Mouse (Mus musculus): ENCODE data around the gene Ms4a6c. TPM values are rescaled to one million over a fixed set of nuclear protein-coding genes. Genes with fewer than 3 reads are reported as not detected.
"Not testable (repeated sequence)": the region's sequence is repeated elsewhere in the genome, so short reads cannot be mapped to it uniquely, and the experiment has no call there.

Ms4a6c gene
- total RNA-seq (2015) (181 and 238 TPM in 2 replicates), total RNA-seq (2017) (142 and 174 TPM in 2 replicates)

DNA sequence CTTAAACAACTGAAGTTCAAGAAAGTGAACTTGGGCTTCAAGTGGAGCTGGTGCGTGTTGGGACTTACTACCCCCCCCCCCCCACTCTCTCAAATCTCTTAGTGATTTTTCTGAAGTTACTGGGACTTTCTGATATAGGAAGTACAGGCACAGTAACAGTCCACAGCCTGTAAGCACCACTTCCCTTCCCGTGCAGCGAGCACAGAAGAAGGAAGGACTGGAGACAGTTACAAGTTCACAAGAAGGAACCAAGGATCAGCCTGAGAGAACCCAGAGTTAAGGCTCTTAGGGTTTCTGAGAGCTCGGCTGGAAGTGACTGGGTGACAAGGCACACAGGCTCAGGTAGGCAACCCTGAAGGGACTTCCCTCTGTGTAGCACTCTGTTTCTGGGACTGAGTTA is at the start of gene Ms4a6c:
Gene Ms4a6c (plus strand): TSS at position 152 of the 400 bp plus-strand sequence.
- ATAC-seq (replicated peaks; ENCODE audit: poor library complexity) = peak; percentile 75

DNA sequence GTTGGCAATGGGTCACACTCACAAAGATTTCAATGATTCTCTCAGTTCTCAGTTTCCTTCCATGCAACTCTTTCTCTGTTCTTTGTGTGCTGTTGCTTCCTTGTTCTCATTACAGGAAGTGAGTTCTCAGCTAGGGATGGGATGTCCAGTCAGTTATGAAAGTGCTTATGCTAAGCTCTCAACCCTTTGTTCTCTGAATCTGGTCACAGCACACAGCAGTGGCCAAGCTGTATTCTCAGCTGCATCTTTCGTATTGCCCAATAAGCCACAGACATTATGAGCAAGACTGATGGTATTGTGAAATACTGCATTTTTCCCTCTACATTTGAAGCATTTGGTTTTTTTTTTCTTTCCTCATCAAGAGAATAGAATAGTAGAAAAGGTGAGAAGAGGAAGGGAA is 38.0 kb upstream of the Ms4a6c start:
- ATAC-seq (replicated peaks; ENCODE audit: poor library complexity) = peak; percentile 100

DNA sequence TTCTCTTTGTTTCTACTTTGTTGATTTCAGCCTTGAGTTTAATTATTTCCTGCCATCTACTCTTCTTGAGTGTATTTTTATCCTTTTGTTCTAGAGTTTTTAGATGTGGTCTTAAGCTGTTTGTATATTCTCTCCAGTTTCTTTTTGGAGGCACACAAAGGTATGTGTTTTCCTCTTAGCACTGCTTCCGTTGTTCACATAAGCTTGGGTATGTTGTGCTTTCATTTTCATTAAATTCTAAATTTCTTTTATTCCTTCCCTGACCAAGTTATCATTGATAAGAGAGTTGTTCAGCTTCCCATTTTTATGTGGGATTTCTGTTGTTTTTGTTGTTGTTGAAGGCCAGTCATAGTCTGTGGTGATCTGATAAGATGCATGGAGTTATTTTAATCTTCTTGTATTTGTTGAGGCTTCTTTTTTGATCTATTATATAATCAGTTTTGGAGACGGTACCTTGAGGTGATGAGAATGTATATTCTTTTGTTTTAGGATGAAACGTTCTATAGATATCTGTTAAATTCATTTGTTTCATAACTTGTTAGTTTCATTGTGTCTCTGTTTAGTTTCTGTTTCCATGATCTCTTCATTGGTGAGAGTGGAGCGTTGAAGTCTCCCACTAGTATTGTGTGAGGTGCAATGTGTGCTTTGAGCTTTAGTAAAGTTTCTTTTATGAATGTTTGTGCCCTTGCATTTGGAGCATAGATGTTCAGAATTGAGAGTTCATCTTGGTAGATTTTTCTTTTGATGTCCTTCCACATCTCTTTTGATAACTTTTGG is 33.9 kb upstream of the Ms4a6c start:
- ATAC-seq (replicated peaks; ENCODE audit: poor library complexity) = no peak

DNA sequence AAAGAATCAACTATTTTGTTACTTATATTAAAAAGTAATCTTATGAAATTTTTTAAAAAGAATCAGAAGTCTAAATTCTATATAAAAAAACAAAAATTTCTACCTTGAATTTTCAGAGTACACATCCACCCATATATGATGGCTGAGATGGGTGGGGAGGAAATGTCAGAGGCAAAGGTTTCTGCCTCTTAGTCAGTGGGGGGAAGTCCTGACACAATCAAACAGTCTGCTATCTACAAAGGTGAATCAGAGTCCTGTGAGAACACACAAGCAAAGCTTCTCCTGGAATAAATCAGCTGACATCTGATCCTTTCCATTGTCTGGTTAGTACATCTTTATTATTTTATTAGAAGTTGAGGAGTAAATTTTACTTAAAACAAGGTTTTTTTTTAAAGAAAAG is 25.8 kb upstream of the Ms4a6c start, which contains the start of gene Ms4a4b:
Gene Ms4a4b (plus strand): TSS at position 216 of the 400 bp plus-strand sequence.
- ATAC-seq (replicated peaks; ENCODE audit: poor library complexity) = no peak

DNA sequence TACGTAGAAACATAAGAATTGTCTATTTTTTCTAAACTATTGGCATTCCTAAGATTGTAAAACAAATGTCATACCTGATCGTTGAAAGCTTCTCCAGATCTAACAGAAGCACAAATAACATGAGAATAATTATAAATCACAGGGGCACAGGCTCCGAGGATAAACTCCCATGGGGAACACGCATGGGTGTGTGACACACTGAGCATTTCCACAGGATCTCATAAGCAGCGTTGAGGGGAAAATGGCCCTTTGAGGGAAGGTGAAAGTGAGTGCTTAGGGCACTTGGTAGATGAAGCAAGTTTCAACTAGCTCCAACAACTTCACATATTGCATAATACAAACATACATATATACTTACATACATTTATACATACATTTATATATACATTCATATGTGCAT is 25.2 kb upstream of the Ms4a6c start:
- ATAC-seq (replicated peaks; ENCODE audit: poor library complexity) = no peak

DNA sequence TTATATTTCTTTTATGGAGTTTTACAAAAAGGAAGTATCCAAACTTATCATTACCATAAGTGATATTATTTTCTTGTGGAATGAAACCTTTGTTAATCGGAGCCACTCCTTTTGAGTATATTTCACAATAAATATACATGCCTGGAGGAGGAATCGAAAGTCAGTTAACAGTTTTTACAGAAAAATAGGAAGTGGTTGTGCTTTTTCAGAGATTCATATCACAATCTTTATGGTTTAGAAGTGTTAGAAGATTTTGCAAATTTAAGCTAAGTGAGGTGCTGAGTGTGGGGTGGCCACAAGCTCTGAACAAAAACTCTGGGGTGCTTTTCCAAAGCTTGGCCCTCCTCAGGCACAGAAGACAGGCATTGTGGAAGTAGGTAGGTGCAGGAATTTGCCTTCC is 21.9 kb upstream of the Ms4a6c start:
- peak; percentile 66 for ATAC-seq (replicated peaks; ENCODE audit: poor library complexity)

DNA sequence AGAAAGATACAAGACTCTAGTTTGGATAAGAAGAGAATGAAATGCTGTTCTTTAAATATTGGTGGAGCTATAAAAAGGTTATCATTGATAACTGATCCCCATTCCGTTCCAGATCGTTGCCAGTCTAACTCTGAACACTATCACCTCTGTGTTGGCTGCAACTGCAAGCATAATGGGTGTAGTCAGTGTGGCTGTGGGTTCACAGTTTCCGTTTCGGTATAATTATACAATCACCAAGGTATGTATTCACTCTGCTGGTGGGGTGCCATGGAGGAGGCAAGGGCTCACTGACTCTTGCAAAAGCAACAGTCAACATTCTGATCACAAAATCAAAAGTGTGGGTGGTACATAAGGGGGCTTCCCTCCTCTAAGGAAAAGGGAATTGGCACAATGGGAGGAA is 10.1 kb upstream of the Ms4a6c start:
- ATAC-seq (replicated peaks; ENCODE audit: poor library complexity) = not testable (repeated sequence)

DNA sequence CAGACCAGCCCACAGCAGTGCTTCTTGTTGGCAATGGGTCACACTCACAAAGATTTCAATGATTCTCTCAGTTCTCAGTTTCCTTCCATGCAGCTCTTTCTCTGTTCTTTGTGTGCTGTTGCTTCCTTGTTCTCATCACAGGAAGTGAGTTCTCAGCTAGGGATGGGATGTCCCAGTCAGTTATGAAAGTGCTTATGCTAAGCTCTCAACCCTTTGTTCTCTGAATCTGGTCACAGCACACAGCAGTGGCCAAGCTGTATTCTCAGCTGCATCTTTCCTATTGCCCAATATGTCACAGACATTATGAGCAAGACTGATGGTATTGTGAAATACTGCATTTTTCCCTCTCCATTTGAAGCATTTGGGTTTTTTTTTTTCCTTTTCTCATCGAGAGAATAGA is 4.4 kb upstream of the Ms4a6c start:
- peak; percentile 94 for ATAC-seq (replicated peaks; ENCODE audit: poor library complexity)

DNA sequence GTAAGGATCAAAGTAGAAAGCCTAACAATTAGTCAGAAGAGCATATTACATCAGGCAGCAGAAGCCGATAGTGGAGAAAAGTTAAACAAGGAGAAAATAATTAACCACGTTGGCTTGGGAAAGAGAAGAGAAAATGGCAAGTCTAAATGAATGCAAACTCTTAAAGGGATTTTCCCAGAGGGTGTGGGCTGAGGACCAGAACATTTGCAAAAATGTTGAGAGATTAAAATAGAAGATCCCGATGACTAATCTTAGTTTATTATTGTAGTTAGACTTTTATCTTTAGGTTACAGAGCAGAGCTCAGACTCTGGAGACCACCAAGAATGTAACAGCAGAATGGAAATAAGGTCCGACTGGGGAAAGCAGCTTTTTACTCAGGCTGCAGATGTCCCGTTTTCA is 2.7 kb upstream of the Ms4a6c start:
- ATAC-seq (replicated peaks; ENCODE audit: poor library complexity) = no peak

DNA sequence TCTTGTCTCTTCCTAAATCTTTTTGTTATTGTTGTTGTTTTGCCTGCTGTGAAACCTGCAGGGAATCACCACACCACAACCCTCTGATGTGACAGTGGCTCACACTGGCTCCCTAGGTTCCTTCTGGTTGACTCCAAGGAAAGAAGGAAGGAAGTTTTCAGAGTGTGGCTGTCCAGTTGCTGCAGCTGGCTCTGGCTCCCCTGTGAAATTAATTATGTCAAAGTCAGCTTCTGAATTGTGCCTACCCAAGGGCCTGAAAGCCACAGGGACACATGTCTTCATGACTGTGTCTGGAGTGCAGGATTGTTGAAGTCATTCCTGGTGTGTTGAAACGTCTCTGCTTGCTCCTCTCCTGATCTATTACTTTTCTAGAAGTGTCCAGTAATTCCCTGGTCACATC is 805 bp upstream of the Ms4a6c start:
- 0 out of 2 replicates have a peak, but pooled peaks have one; percentile 24 for ATAC-seq (replicated peaks; ENCODE audit: poor library complexity)

DNA sequence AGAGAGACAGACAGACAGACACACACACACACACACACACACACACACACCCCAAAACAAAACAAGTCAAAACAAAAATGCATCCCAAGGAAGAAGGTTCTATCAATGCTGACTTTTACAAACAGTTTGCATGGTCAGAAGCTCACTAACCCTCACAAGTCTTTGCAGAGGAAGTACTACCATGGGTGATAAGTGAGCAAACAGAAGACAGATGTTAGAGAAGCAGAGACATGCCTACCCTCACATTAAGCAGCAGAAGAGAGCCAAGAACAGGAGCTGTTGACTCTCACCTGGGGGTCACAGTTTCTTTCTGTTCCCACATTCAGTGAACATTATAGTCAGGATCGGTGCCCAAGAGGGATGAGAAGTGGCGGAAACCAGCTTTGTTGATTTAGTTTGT is 10.5 kb downstream of the Ms4a6c start:
- no peak for ATAC-seq (replicated peaks; ENCODE audit: poor library complexity)

DNA sequence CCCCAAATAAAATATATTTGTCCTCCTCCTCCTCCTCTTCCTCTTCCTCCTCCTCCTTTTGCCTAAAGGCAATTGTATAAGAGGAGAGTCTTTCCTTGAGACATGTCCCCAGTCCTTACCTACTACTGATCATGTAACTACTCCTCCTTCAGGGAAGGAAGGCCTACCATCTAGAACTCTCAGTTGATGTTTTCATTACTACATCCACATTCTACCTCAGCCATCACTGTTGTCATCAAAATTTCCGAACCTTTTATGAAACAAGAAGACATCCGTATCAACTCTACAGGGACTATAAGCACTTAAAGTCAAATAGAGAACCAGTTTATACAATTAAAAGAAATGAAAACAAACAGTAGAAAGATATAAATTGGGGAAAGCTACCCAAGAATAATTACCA is 13.5 kb downstream of the Ms4a6c start:
- no peak for ATAC-seq (replicated peaks; ENCODE audit: poor library complexity)

DNA sequence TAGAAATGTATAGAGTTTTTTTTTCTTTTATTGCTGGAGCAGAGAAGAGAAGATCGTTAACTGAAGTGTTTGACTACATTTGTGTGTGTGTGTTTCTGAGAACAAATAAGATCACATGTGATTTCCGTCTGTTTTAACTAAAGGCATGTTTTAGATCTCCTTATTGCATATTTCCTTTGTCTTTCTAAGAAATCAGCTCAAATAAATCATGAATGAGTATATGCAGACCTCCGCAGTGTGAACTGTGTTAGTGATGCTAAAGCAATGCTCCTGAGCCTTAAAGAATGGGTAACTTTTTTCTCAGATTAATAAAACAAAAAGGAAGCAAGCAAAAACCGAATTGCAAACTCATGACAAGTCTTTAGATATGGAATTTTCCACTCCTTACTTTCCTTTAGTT is 14.8 kb downstream of the Ms4a6c start:
- no peak for ATAC-seq (replicated peaks; ENCODE audit: poor library complexity)

DNA sequence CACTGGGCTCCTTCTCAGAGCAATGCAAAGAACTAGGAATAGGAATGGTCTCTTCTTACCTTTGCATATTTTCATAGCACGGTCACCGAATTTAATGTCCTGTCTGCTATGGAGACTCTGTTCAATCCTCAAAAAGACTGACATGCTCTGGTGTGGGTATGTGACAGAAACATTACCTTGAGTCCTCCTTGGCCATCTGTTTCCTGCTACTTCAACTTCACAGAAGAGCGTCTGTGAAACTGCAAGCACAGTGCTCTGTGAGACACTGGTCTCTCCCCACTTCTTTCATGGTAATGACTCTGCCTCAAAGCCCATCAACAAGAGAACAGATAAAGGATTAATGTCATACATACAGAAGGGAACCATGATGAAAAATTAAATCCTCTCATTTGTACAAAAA is 15.2 kb downstream of the Ms4a6c start:
- ATAC-seq (replicated peaks; ENCODE audit: poor library complexity) = 0 out of 2 replicates have a peak, but pooled peaks have one; percentile 17

DNA sequence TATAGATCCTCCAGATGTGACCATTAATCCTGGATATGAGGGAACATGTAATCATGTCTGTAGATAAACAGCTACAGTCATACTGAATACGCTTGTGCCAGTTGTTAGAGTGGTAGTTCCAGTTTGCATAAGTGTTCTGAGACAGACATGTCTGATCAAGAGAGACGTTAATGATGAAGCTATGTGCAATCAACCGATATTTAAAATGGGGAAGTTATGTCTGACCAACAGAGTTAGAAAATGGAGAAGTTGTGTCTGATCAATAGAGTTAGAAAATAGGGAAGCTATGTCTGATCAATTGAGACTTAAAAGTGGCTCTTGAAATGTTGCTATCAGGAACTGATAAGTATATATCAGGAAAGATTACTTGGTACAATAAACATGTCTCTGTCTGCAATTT is 16.1 kb downstream of the Ms4a6c start:
- ATAC-seq (replicated peaks; ENCODE audit: poor library complexity) = peak; percentile 80

DNA sequence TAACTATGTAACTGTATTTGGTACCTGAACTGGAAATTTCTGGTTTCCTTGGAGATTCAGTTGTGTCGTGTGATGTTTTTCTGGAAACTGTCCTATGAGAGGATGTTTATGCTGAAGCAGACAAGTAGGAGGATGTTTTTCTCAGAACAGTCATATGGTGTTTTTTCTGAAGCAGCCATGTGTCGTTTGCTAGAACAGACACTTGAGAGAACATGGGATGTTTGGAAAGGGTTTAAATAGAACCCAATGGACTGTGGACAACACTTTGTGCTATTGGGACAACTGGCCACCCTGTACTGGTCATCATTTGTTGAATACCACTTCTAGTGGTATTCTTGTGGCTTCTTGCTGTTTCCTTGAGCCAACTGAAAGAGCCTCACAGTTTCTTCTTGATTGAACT is 16.6 kb downstream of the Ms4a6c start, which contains the start of gene Gm8369:
Gene Gm8369 (plus strand): TSS at position 193 of the 400 bp plus-strand sequence.
- ATAC-seq (replicated peaks; ENCODE audit: poor library complexity) = no peak

DNA sequence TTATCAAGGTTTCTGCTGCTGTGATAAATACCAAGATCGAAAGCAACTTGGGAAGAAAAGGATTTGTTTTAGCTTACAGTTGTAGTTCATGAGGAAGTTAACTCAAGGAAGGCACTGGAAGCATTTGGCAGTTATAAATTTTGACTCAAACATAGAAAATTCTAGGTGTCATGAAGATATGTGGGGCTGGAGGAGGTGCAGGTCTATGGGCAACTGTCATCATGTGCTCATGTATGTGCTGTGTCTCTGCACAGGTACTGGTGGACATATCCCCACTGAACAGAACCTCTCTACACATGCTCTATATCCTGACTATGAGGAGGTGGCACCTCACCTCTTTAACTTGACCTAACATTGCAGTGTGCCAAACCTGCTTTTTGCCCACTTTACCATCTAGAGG is 17.4 kb downstream of the Ms4a6c start:
- no peak for ATAC-seq (replicated peaks; ENCODE audit: poor library complexity)

DNA sequence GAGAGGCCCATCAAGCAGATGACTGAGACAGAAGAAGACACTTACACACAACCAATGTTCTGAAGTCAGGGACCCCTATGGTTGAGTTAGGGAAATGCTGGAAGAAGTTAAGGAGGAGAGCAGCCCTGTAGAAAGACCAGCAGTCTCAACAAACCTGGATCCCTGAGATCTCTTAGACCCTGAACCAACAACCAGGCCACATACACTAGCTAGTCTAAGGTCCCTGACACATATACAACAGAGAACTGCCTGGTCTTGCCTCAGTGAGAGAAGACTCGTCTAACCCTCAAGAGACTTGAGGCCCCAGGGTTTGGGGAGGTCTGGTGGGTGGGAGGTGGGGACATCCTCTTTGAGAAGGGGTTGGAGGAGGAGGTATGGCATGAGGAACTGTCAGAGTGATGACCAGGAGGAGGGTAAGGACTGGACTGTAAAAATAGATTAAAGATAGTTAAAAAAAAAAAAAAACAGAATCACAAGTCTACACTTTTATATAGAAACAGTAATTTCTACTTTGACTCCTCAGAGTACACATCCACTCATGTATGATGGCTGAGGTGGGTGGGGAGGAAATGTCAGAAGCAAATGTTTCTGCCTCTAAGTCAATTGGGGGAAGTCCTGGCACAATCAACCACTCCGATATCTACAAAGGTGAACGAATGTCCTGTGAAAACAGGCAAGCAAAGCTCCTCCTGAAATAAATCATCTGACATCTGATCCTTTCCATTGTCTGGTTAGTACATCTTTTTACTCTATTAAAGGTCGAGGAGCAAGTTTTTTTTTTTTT is 22.4 kb downstream of the Ms4a6c start:
- ATAC-seq (replicated peaks; ENCODE audit: poor library complexity) = no peak

DNA sequence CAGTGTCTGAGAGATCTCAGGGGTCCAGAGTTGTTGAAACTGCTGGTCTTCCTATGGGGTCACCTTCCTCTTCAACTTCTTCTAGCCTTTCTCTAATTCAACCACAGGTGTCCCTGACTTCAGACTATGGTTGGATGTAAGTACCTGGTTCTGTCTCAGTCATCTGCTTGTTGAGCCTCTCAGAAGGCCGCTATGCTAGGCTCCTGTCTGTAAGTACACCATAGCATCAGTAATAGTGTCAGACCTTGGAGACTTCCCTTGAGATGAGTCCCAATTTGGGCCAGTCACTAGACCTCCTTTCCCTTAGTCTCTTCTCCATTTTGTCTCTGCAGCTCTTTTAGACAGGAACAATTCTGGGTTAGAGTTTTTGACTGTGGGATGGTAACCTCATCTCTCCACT is 23.5 kb downstream of the Ms4a6c start:
- ATAC-seq (replicated peaks; ENCODE audit: poor library complexity) = no peak

DNA sequence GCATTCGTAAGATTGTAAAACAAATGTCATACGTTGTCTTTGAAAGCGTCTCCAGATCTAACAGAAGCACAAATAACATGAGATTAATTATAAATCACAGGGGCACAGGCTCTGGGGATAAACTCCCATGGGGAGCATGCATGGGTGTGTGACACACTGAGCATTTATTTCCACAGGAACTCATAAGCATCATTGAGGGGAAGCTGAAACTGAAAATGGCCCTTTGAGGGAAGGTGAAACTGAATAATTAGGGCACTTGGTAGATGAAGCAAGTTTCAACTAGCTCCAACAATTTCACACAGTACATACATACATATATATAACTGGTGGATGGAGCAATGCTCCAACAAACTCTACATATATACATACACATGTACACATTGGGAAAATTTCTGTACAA is 25.4 kb downstream of the Ms4a6c start:
- peak; percentile 39; the same call in 1 of the 2 replicates for ATAC-seq (replicated peaks; ENCODE audit: poor library complexity)

DNA sequence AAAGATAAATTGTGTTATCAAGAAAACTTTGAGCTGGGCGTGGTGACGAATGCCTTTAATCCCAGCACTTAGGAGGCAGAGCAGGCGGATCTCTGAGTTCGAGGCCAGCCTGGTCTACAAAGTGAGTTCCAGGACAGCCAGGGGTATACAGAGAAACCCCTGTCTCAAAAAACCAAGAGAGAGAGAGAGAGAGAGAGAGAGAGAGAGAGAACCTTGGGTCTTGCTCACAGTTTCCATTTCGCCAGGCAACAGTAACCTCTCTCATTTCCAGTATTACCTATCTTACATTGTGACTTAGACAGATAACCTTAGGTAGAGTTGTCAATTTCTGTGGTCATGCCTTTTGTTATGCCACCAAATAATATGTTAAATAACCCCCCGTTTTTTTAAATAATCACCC is 27.2 kb downstream of the Ms4a6c start:
- ATAC-seq (replicated peaks; ENCODE audit: poor library complexity) = no peak

DNA sequence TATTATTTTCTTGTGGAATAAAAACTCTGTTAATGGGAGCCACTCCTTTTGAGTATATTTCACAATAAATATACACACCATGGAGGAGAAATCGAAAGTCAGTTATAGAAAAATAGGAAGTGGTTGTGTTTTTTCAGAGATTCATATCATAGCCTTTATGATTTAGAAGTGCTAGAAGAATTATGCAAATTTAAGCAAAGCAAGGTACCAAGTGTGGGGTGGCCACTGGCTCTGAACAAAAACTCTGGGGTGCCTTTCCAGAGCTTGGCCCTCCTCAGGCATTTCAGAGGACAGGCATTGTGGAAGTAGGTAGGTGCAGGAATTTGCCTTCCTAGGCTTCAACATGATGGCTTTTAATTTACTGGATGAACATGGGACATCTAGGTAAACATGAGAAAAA is 28.1 kb downstream of the Ms4a6c start:
- peak; percentile 42 for ATAC-seq (replicated peaks; ENCODE audit: poor library complexity)
